Mouse (Mus musculus) megakaryocyte, adult 5-6 weeks (primary cell): ENCODE measurements around the gene Acoxl. TPM values are rescaled to one million over a fixed set of nuclear protein-coding genes. Genes with fewer than 3 reads are reported as not detected.
"Not testable (repeated sequence)": the region's sequence is repeated elsewhere in the genome, so short reads cannot be mapped to it uniquely, and the experiment has no call there.

ENCODE experiments used
- ATAC-seq: 2 replicates; pipeline ENCODE4 v1.8.0; 2016; ENCODE audit warnings: mild to moderate bottlenecking, inconsistent platforms; ENCODE audit not compliant: poor library complexity, severe bottlenecking
- total RNA-seq, 2 experiments: library from RNA; stranded (forward) in 1 of 2; stranded (reverse) in 1 of 2; fragments of 153-499, 151-499 nt in 1 of 2; fragments of 221-1000, 200-1000 nt in 1 of 2; gene quantifications; 2 replicates each; pipeline versions ENCODE4 v1.2.3 to v1.2.4; 2015 to 2017

Gene Acoxl
- total RNA-seq, 2 experiments from 2014 or later, result 0.11 to 0.56 TPM

GRCm38 (mm10) chr2:128071791-128072190, 233.1 kb downstream of the Acoxl start:
- no peak for ATAC-seq

- peak; percentile 55; the same call in 1 of the 2 replicates for ATAC-seq
Measured at GRCm38 (mm10) chr2:128072944-128073343, 234.3 kb downstream of the Acoxl start.

GRCm38 (mm10) chr2:128073603-128074002, 234.9 kb downstream of the Acoxl start:
- no peak for ATAC-seq

GRCm38 (mm10) chr2:128076936-128077335, 238.3 kb downstream of the Acoxl start:
- no peak for ATAC-seq

- no peak for ATAC-seq
Measured at GRCm38 (mm10) chr2:128078859-128079258, 240.2 kb downstream of the Acoxl start.

- ATAC-seq, result no peak
Measured at GRCm38 (mm10) chr2:128079316-128079715, 240.6 kb downstream of the Acoxl start.

GRCm38 (mm10) chr2:128083844-128084243, 245.2 kb downstream of the Acoxl start:
- ATAC-seq, result no peak

- peak; percentile 35; the same call in 1 of the 2 replicates for ATAC-seq
Measured at GRCm38 (mm10) chr2:128084607-128085006, 245.9 kb downstream of the Acoxl start.

GRCm38 (mm10) chr2:128085481-128085880, 246.8 kb downstream of the Acoxl start:
- no peak for ATAC-seq

GRCm38 (mm10) chr2:128086301-128086886, 247.7 kb downstream of the Acoxl start:
- ATAC-seq, result no peak

GRCm38 (mm10) chr2:128086996-128087526, 248.4 kb downstream of the Acoxl start:
- ATAC-seq, result no peak

- no peak for ATAC-seq
Measured at GRCm38 (mm10) chr2:128087798-128088545, 249.3 kb downstream of the Acoxl start.

- ATAC-seq, result no peak
Measured at GRCm38 (mm10) chr2:128090283-128090885, 251.7 kb downstream of the Acoxl start.

GRCm38 (mm10) chr2:128091431-128092369, 253.0 kb downstream of the Acoxl start:
- no peak for ATAC-seq

- ATAC-seq, result no peak
Measured at GRCm38 (mm10) chr2:128092451-128092850, 253.8 kb downstream of the Acoxl start.

- no peak for ATAC-seq
Measured at GRCm38 (mm10) chr2:128094196-128094595, 255.5 kb downstream of the Acoxl start.

- no peak for ATAC-seq
Measured at GRCm38 (mm10) chr2:128094602-128095001, 255.9 kb downstream of the Acoxl start.

- no peak for ATAC-seq
Measured at GRCm38 (mm10) chr2:128095270-128095669, 256.6 kb downstream of the Acoxl start.

- no peak for ATAC-seq
Measured at GRCm38 (mm10) chr2:128096070-128096469, 257.4 kb downstream of the Acoxl start.

- ATAC-seq, result not testable (repeated sequence)
Measured at GRCm38 (mm10) chr2:128098118-128098517, 259.4 kb downstream of the Acoxl start.

GRCm38 (mm10) chr2:128102086-128102485, 263.4 kb downstream of the Acoxl start:
- no peak for ATAC-seq
